Mouse (Mus musculus): ENCODE data around the gene Jak1.
A peak's percentile ranks its signal among the peaks of the same experiment; 100 is the strongest.
"Not testable (repeated sequence)": the region's sequence is repeated elsewhere in the genome, so short reads cannot be mapped to it uniquely, and the experiment has no call there.

The Jak1 gene

DNA sequence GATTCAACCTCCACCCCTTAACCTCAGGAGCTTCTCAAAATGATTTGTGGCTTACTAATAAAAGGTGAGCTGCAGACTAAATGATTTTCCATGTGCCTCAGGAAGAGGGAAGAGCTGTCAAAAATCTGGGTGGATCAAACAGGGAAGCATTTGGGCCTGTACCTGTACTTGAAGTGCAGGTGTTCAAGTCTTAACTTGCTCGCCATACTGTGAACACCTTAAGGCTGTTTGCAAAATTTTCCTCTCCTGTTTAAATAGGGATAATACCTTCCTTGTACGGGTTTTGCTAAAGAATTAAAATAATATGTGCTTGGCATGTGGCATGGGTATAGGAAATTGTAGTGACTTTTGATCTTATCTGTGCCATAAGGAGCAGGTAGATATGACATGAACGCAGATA, 5.7 kb upstream of the Jak1 start:
- DNase-seq, result no peak

DNA sequence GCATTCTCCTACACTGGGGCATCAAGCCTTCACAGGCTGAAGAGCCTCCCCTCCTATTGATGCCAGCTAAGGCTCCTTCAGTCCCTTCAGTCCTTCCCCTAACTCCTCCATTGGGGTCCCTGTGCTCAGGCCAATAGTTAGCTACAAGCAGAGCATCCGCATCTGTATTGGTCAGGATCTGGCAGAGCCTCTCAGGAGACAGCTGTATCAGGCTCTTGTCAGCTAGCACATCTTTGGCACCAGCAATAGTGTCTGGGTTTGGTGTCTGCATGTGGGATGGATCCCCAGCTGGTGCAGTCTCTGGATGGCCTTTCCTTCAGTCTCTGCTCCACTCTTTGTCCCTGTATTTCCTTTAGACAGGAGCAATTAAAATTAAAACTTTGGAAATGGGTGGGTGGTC, 3.4 kb upstream of the Jak1 start:
- not testable (repeated sequence) for DNase-seq

DNA sequence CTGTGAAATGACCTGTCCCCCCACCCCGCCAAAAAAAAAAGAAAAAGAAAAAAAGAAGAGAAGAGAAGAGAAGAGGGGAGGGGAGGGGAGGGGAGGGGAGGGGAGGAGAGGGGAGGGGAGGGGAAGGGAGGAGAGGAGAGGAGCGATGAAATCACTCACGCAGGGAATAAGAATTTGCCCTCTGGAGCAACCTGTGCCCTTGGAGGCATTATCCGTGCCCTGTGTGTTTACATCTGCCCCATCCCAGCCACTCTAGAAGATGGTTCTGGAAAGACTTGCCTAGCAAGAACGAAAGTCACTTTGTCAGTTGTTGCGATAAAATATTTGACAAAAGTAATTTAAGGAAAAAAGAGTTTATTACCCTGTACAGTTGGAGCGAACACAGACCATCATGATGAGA, 441 bp upstream of the Jak1 start:
- DNase-seq, result no peak

DNA sequence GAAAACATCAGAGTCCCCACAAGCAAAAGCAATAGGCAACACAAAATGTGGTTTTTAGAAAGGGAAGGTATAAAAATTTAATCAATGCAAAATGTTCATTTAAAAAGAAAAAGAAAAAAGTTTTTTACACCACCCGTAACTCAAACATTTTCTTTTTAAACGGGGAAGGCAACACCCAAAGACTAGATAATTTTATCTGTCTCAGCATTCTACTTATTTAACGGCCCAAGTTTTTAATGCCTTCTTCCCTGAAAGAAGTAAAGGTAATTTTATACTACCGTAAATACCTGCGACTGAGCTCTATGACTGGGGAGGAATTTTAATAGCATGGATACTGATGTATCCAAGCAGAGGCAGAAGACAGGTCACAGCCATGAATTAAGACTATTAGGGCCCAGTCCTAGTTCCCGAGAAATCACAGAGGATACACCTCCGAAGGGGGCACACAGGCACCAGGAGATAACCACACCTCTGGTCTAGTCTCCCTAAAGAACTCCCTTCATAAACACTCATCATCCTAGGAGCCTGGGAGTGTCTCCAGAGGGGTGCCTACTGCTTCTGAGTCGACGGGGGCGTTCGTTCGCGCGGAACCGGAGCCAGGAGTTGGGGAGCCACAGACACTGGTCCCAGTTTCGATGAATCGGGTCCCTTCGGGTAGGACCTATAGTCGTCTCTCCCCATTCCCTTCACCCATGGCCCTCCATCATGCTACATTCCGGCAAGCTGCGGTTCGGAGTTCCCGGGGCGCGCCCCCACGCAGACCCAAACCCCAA, 928 bp downstream of the Jak1 start:
- DNase-seq, result no peak

DNA sequence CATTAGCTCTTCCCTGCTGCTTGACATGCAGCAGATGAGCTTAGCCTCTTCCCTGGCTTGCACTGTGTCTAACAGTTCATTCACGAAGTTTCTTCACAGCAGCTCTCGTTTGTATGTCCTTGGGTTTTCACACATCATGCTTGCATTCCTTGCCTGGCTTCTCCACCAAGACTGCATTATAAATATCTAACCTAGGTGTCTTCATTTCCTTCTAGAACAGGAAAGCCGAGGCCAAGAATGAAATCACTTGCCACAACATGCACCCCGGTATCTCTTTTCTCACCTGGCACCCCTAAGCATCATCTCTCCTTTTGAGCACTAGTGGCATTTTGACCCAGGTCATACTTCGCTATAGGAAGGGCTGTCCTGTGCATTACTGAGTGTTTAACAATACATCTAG, 3.5 kb downstream of the Jak1 start:
- DNase-seq, result no peak

DNA sequence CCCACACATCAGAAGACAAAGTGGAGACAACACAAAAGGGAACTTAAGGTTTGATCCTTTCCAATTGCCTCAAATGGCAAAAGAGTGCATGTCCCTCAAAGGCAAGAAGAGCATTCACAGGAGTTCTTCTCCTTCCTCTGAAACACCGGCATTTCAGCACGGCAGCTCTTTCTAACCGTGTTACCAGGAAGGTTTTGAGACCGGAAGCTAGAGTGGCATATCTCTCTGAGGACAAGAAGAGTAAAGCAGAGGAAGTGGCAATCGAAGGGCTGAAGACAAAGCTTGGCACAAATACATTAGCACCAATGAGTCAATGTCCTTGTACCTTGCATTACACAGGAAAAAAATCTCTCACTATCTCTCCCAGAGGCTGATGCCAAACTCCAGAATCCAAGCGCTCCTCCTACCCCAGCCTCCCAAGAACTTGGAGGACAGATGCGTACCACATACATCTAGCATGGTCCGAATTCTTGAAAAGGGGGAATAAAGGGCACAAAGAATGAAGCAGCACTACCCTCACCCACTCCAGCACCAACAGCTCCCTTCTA, 4.3 kb downstream of the Jak1 start:
- DNase-seq, result peak; percentile 62

DNA sequence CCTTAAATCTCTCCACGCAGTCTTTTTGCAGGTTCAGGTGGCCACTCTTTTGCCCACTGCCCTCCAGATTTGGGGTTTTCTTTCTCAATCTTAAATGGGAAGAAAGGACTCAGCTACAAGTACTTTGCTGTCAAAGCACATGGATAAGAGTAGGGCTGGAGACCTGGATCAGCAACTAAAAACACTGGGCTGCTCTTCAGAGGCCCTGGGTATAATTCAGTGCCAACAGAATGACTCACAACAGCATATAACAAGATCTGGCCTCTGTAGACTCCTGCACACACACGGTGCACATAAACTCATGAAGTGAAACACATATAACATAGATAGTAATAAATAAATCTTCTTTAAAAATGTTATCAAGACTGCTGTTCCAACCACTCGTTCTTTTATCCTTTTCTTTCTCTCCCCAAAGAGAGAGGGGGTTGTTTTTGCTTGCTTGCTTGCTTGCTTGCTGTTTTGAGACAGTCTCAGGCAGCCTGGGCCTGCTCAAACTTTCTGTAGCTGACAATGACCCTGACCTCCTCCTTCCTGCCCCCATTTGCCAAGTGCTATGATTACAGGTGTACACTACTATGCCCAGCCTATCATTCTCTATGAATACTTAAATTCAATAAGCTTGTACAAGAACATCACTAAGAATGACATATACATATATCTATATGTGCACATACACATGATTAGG, 8.4 kb downstream of the Jak1 start:
- DNase-seq, result no peak

DNA sequence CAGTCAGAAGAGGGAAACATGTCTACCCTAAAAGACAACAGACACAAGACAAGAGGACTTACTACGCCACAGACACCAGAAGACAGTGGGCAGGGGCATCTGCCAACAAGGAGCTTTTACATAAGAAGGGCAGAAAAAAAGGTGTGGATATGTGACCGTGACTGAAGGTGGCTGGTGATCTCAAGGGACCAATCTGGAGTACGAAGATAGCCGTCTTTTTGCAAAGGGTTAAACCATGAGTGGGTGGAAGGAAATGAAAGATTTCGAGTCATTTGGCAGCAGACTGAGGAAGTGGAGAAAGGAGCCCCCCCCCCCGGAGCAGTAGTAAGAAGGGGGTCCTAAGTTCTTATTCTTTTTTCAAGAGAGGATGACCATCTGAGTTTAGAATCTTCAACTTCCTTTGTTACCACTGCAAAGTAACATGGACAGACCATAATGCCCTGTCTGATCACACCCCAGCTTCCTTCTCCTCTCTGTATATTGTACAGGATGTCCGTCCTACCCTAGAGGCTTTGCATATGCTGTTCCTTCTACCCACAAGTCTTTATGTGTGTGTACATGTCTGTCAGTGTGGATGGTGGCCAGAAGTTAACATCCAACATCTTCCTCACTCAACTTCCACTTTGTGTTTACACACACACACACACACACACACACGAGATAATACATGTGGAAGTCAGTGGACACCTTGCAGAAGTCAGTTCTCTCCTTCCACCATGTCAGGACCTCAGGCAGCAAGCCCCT, 10.3 kb downstream of the Jak1 start:
- DNase-seq, result no peak

DNA sequence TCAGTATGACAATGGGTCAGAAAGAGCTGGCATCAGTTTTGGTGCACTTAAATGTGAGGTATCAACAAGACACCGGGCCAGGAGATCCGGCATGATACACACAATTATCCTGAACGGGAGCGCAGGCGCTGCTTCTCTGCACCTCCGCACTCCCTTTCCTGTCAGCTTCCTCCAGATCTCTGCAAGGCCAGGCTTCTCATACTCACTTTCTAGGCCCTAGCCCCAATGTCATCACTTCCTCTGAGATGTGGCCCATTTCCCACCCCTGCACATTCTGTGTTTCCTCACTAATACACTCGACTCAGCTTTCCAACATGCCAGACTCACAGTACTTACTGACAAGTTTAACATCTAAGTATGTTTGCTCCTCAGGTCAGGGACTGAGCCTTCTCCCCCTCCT, 11.1 kb downstream of the Jak1 start:
- peak; percentile 56 for DNase-seq

DNA sequence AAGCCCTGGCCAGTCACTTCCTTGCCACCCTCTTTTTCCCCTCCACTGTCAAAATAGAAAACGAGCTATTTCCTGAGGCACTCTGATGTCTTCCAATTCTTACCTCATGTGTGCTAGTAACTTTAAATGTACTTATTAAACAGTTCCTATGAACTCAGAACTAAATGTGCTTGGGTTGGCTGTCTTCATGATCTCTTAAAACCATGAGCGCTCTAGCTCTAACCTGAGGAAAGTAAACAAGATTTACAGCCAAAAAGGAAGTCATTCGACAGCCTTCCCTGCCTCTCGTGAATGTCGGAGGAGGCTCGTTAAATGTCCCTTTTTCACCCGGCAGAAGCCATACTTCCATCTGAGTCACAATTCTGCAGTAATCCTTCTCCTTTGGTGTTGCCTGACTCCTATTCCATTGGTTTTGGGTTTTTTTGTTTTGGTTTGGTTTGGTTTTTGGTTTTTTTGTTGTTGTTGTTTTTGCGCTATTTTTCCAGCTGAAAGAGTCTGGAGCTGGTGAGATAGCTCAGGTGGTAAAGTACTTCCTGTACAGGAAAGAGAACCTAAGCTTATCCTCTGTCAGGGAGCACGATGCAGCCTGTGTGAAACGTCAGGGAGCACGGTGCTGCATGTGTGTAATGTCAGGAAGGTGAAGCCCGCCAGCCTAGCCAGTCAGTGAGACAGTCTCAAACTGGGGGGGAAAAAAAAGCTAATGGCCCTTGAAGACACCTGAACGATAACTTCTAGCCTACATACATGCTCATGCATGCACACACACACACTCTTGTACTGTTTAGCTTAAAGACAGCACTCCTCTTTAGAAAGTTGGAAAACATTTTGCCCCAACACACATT, 12.1 kb downstream of the Jak1 start:
- DNase-seq, result peak; percentile 39

DNA sequence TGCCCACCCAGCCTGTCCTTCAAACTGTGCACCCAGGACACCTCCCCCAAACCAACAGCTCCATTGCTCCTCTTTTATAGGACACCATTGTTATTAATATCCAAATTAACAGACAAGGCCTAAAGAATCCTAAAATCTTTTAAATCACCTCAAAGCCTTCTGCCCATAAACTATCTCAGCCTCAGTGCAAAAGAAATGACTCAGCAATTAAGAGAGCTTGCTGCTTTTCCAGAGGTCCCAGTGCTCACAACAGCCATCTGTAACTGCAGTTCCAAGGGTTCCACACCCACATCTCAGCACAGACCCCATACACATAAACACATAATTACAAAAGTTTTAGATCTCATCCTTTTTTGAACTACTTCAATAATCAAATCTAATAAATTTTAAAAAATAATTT, 13.1 kb downstream of the Jak1 start:
- no peak for DNase-seq

DNA sequence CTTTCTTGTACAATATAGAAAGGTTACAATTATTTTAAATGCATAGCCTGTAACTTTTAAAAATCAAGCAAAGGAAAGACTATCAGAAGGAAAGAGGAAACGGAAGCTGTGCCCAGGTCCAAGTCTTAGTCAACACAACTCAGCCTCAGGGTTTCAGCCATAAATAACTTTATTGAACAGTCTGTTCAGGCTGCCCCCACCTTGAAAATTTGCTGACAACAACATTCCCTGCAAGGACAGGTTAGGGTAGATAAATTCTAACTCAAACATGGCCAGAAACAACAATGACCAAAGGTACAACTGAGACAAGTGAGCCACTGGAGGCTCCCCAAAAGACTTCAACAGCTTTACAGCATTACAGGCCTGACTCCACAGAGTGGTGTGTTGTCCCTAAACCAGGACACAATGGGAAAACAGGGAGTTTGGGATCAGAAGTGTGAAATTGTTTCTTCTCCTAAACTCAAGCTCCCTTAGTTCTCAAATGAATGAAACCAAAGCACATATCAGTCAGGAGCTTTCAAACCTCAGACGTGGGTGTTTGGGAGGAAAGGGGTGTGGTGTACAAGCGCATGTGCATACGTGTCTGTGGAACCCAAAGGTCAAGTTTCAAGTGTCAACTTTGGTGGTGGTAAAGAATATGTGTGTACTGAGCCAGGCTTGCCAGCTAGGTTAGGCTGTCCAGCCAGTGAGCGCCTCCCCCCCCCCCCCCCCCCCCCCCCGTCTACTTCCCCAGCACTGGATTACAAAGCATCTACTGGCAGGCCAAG, 14.9 kb downstream of the Jak1 start:
- DNase-seq, result no peak

DNA sequence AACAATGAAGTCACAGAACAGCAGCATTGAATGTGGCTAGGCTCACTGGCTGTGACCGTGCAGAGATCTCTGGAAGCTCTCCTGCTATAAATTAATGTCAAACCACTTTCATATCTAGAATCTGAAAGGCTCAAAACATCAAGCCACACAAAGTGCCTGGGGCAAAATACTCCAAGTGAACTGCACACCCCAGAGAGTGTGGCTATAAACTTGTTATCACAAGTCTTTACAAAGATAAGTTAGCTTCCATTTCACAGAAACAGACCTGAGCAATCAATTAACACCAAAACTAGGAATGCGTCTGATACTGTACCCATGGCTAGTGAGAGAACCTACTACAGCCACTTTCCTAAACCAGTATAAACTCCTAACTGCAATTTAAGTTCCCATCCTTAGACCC, 17.7 kb downstream of the Jak1 start:
- no peak for DNase-seq

DNA sequence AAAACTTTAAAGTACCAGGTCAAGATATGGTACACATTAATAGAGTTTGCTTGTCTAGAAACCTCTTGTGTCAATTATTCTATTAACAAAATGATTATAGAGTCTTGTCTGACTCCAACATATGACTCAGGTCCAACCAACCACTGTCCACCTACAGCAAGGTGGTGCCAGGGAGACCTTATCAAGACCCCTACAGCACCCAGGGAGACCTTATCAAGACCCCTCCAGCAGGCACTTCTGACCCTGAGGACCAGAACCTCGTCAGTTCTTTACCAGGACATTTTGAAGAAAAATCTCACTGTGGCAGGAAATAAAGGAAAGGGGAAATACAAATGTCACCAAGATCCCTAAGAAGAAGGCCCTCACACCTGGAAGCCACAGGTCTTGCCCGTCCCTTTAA, 18.5 kb downstream of the Jak1 start:
- no peak for DNase-seq

DNA sequence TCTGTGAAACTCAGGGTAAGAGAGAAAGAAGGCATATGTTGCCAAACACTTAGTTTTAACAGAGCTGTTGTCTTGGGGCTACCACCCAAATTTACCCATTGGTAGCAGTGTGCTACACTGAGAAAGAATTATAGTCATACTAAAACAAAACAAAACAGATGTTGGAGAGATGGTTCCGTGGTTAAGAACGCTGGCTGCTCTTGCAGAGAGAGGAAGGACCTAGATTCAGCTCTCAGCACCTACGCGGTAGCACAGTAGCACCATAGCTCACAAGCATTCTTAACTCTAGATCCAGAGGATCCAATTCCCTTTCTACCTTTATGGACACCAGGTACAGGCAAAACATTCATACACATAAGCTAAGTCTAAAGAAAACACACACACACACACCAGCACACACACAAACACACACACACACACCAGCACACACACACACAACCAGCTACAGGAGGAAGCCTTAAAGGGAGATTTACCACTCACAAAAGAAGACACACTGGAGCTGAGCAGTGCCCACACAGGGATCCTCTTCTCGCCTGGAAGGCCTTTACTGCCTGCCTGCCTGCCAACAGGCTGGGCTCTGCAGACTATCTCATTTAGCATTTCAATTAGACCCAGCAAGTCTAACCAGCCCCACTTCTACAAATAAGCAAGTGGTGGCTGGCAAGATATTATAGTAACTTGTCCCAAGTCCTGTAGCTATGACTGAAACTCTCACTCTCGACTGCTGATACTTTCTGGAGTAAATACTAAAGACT, 20.6 kb downstream of the Jak1 start:
- no peak for DNase-seq

DNA sequence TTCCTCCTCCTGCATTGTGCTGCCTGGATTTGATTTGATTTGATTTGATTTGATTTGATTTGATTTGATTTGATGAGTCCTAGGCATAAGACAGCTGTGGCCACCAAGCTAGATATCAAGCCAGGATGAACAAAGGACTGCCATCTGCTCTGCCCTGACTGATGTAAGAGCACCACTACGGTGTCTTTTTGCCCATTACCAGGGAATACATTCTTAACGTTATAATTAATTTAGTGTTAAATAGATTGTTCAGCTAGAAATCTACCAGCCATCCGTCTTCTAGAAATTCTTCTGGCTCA, 24.3 kb downstream of the Jak1 start:
- DNase-seq, result no peak

DNA sequence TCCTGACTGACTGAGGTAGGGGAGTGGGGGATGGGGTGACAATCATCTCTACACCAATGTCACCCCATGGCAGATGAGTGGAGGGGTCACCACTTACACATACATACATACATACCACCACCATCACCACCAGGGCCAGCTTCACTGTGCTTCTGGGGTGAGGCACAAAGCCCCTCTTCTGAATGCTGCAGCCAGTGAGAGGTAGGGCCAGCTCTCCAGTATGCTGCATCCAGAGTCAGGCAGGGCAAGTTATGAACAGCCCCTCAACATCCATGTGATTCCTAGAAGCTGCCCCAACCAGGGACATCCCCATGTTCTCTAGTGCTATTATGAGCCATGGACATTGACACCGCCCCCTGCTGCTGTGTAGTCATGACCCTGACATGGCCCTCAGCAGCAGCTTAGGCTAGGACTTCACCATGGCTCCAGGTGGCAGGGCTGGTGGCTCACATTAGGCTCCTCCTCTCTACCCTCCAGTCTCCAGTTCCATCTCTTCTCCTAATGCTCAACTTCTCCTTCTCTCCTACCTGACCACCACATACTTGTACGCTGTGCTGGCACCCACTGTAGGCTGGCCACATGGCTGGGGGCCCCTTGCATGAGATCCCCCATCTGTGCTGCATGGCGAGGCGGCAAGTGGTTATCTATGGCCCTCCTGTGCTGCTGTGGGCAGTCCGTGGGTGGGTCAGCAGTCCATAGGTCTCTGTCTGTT, 24.8 kb downstream of the Jak1 start:
- DNase-seq, result no peak

DNA sequence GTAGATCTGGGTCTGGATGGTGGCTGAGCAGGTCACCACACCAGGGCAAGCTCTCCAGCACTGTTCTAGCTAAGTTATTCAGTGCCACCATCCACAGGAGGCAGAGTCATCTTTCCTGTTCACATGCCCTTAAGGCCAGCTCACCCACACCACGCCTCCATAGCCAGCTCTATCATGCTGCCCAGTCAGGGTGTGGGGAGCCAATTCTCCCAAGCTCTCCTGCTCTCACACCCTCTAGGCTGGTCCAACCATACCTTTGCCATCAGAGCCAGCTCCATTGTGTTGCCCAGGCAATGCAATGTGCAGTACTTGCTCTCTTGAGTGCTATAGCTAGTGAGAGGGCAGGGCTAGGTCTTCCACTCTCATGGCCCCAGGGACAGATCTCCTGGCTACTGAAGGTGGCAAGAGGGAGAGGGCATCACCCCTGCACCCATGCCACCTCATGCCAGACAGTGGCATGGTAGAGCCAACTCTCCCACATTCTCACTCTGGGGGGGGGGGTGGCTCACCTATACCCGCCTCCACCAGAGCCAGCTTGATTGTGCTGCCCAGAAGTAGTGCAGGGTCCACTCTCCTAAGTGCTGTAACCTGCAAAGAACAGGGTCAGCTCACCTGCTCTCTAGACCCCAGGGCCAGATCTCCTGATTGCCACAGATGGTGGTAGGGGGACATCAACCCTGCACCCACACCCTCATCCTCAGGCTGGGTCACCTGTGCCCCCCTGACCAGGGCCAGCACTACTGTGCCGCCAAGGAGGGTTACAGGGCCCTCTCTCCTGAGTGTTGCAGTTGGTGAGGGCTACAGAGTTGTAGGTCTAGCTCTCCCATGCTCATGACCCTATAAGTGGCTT, 25.5 kb downstream of the Jak1 start:
- no peak for DNase-seq

DNA sequence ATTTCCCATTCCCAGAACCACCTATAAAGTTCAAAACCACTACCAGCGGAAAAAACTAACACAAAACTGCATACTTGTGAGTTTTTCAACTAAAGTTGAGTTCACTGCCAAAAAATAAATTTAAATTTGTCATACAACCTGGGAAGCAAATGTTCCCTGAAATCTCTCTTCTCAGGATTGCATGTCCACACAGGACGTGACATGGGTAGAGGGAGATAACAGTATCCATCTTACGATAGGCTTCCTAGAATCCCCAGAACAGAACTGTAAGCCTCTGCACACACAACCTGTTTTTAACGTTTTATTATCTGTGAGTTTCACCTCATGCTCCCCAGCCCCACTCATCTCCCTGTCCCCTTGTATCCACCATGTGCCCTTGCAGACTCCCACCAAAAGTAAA, 26.5 kb downstream of the Jak1 start:
- DNase-seq, result no peak

DNA sequence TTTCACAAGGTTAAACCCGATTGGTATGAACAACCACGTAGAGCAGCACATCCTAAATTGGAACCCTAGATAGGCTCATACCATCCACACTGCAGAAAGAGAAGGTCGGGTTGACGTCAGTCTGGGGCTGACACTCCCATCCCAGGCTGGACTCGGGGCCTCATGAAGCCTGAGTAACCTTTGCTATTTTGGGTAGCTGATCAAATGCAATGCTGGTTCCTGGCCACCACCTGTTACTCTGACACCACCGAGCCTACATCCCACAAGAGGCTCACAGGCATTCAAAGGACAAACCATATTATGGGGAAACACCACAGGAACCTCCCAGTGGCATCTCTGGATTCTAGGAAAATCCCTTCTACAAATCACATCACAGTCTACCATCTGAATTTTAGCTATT, 28.3 kb downstream of the Jak1 start:
- no peak for DNase-seq
